Mouse (Mus musculus): ENCODE measurements around the gene Krt5.
"Not testable (repeated sequence)": the region's sequence is repeated elsewhere in the genome, so short reads cannot be mapped to it uniquely, and the experiment has no call there.

The Krt5 gene

GRCm38 (mm10) chr15:101712720-101713119 is at the start of gene Krt5:
Krt5 (minus strand) TSS chr15:101712898.
- DNase-seq: no peak

- DNase-seq: no peak
Observed at GRCm38 (mm10) chr15:101742711-101743110, 30.0 kb upstream of the Krt5 start, which contains the start of gene Krt71. Krt71 (minus strand) TSS chr15:101743109.

- DNase-seq: no peak
Observed at GRCm38 (mm10) chr15:101737786-101738185, 25.1 kb upstream of the Krt5 start.

GRCm38 (mm10) chr15:101730653-101731052 is 18.0 kb upstream of the Krt5 start:
- DNase-seq: no peak

- DNase-seq: peak; percentile 50
Observed at GRCm38 (mm10) chr15:101724686-101725085, 12.0 kb upstream of the Krt5 start.

- DNase-seq: no peak
Observed at GRCm38 (mm10) chr15:101715831-101716230, 3.1 kb upstream of the Krt5 start.

GRCm38 (mm10) chr15:101714356-101714755 is 1.7 kb upstream of the Krt5 start:
- peak; percentile 20 for DNase-seq

GRCm38 (mm10) chr15:101713731-101714130 is 1.0 kb upstream of the Krt5 start:
- no peak for DNase-seq

GRCm38 (mm10) chr15:101708683-101709082 is 4.0 kb downstream of the Krt5 start:
- peak; percentile 14 for DNase-seq

- no peak for DNase-seq
Observed at GRCm38 (mm10) chr15:101707454-101707853, 5.2 kb downstream of the Krt5 start.

GRCm38 (mm10) chr15:101704066-101704465 is 8.6 kb downstream of the Krt5 start:
- peak; percentile 19 for DNase-seq

- no peak for DNase-seq
Observed at GRCm38 (mm10) chr15:101702380-101702779, 10.3 kb downstream of the Krt5 start.

GRCm38 (mm10) chr15:101699866-101700265 is 12.8 kb downstream of the Krt5 start:
- DNase-seq: no peak

- DNase-seq: no peak
Observed at GRCm38 (mm10) chr15:101699192-101699591, 13.5 kb downstream of the Krt5 start.

GRCm38 (mm10) chr15:101697326-101698188 is 15.1 kb downstream of the Krt5 start:
- DNase-seq: no peak

GRCm38 (mm10) chr15:101694207-101694606 is 18.5 kb downstream of the Krt5 start, which contains the start of gene Krt6a:
Krt6a (minus strand) TSS chr15:101694307.
- no peak for DNase-seq

- not testable (repeated sequence) for DNase-seq
Observed at GRCm38 (mm10) chr15:101690460-101690859, 22.2 kb downstream of the Krt5 start.

- peak; percentile 50 for DNase-seq
Observed at GRCm38 (mm10) chr15:101688161-101688560, 24.5 kb downstream of the Krt5 start.

- no peak for DNase-seq
Observed at GRCm38 (mm10) chr15:101680187-101680586, 32.5 kb downstream of the Krt5 start, which contains the start of gene Krt6b. Krt6b (minus strand) TSS chr15:101680287.

- no peak for DNase-seq
Observed at GRCm38 (mm10) chr15:101675978-101676377, 36.7 kb downstream of the Krt5 start.
